Mouse (Mus musculus) cerebellum, postnatal 14 days (tissue): ENCODE measurements at regions not wholly inside any gene's neighbourhood (a gene's known extent, or its start where the extent isn't known, plus 50 kb on each side); places are given as distances from the start of the nearest gene placed in this dataset.
"Not testable (repeated sequence)": the region's sequence is repeated elsewhere in the genome, so short reads cannot be mapped to it uniquely, and the experiment has no call there.

ENCODE experiments used
- DNase-seq, 2 experiments: peaks; one replicate each; pipeline ENCODE4 v3.0.0; 2021; ENCODE audit warnings: mixed read lengths in 2 of 2

DNA sequence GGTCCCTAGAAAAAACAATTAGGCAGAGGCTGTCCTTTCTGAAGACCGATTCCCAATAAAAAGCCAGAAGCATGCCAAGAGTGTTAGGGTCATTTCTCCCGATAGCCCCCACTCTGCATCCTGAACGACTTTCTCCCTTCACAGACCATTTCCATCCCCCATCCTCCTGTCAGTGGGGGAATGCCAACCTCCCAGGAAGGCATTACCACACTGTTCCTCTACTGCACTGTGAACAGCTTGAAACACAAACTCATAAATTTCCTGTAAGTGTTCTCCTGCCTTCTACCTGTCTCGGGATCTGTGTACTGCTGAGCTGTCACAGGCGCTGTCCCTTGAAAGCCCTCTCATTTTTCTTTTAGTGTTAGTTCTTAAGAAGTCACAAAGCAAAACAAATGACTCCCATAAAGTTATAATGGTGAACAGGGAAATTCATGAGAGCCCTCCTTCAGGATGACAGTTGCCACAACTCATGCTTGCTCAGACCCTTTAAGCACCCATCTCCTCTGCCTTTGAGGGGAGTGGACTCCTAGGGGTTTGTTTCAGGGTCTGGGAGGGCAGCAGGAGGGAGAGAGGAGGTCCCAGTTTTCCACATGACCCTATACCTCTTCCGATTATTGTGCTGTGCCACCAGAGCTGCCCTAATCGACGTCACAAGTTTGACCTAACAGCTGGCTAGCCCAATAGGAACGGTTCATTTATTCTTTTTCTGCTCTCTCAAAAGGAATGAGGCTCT lies 139.9 kb downstream of the Rchy1 start:
- no peak for DNase-seq

DNA sequence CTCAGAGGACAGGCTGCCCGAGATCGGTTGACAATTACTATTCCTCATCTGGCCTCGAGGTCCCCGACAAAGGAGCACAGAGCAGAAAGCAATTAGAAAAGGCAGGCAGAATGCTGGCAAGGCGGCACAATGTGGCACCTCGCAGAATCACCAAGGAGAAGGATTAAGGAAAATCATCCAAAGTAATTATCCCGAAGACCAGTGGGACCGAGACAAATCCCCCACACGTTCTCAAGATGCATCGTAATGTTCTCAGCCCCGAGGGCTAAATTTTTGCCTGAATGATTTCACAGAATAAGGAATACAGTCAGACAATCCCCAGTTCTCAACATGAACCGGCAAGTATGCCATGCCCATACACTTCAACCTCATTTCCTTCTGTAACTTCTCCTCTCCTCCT lies 144.1 kb downstream of the Rchy1 start:
- DNase-seq = peak; percentile 21 to 39

DNA sequence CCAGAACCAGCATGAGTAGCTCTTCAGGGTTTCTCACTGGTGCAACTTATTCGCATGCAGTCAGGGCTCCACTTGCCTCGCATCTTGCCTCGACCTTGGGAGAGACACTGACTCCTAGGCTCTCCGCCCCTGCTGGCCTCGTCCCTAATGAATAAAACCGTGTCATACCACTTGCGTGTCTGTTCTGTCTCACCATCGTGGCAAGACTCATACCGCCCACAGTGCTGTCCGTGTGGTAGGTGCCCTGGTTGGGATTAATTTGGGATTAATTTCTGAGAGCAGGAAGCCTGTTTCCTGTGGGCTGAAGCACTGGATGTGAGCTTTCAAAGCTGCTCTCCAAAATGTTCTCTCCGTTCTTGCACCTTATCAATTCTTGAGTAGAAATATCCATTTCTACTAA lies 144.7 kb downstream of the Rchy1 start:
- peak in 1 of 2 experiments; percentile 4 for DNase-seq

DNA sequence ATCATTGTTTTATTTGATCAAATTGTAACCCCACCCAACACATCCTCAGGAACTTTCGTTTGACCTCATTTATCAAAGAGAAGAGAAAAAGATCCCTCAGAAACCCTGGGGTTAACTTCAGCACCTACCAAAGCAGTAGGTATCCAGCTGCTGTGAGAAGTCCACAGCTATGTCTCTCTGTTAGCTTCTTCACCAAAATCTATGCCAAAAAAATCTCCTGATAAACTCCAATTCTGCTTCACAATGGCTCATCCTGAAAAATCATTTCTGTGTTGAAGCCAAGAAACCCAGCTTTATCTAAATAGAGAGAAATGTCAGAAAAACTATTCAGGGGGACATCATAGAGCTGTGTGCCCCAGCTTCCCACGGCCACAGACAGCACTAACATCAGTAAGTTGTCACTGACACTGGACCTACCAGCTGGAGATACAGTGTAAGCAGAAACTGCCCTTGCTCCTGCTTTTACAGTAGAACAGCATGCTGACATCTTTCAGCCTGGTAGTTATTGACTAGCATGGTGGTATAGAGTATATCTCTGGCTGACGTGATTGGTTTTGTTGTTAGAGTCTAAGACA lies 146.4 kb downstream of the Rchy1 start:
- no peak for DNase-seq

DNA sequence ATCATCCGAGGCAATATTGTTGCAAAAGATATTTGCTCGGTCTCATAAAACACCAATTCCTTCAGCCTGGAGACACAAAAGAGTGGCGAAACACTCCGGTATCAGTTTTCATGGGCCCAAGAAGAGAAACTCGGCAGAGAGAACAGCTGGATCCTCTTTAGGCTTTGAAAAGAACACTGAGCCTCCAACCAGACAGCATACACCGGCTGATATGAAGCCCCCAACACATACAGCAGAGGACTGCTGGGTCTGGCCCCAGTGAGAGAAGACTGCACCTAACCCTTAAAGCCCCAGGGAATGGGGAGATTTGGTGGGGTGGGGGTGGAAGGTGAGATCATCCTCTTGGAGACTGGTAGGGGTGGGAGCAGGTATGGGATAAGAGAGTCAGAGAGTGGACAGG lies 147.9 kb downstream of the Rchy1 start:
- DNase-seq = no peak

DNA sequence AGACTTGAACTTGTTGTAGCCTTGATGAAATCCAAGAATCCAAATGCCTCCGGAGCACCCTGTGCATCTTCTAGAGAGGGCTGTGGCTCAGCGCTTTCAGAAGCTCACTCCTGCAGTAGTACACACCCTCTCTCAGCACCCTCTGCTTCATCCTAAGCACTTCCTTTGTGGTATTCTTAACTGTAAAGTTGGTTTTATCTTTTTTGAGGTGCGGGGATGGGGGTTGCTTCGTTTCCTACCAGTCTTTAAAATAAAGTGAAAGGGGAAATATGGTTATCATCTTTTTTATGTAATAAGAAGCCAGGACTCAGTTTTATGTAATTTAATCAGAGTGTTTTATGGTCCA lies 148.5 kb downstream of the Rchy1 start:
- DNase-seq = no peak

DNA sequence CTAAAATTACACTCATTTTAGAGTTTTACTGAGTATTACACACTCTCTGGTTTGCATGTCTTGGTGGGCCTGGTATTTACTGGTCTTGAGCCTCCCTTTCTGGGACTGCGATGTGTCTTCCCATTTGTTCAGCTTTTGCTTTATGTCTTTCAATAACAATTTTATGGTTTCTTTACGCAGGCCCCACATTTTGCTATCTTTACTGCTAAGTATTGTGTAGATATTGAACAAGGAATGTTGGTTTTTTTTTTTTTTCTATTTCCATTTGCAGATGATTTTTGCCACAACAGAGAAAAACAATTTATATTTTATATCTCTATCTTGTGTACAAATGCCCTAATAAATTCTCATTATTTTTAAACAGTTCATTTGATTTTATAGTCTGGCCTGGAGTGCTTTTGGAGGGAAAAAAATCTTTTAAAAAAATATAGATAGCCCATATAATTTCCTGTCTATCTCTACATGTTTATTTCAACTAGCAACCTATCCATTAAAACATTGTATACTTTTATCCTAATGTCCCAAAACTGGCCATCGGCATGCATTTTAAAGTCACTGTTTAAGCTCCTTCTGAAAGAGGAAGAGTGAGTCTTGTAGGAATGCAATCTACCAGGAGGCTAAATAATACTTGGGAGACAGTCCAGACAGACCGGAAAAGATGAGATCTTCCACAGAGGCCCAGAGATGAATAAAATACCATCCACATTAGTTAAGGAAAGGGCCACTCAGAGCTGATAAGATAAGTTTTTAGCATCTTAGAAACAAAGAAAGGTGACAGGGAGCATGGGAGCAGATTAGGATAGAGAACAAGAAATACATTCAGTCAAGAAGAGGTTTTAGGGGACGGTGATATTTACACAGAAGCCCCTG lies 149.1 kb downstream of the Rchy1 start:
- DNase-seq = no peak

DNA sequence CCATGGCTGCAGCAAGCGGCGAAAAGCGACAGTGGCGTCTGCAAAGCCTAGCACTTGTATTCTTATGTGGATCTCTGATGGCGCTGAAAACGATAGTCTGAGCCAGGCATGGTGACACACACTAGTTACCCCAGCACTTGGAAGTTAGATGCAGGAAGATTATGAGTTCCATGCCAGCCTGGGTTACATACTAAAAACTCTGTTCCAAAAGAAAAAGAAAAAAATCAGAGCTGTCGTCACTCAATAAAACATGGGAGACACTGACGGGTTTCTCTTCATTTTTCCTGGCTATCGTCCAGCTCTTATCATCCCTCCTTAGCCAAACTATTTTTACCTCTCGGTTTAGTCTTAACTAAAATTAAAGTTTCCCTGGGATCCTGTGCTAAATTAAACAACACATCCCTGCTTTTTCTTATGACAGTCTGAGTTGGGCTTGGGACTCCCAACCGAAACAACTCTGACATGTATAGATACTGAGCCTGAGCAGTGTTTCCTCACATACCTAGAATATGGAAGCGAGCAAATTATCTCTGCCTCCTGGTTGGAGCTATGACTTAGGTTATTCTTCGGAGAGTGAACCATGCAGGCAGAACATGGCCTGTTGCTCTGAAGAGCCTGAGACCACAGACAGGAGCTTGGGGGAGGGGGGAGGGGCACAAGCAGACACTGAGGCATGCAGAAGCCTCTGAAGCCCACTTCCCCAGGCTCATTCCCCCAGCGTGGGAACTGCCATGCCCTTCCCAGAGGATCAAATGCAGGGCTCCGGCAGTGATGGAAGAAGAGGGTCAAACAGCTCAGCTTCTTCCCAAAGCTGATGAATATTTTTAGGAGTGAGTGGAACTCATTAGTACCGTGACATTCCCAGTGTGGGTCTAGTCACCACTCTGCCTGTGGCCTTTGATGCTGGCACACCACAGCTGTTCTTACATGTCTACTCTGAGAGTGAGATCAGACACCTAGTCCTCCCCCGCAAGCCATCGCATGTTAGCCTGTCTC lies 155.5 kb downstream of the Rchy1 start:
- no peak for DNase-seq

DNA sequence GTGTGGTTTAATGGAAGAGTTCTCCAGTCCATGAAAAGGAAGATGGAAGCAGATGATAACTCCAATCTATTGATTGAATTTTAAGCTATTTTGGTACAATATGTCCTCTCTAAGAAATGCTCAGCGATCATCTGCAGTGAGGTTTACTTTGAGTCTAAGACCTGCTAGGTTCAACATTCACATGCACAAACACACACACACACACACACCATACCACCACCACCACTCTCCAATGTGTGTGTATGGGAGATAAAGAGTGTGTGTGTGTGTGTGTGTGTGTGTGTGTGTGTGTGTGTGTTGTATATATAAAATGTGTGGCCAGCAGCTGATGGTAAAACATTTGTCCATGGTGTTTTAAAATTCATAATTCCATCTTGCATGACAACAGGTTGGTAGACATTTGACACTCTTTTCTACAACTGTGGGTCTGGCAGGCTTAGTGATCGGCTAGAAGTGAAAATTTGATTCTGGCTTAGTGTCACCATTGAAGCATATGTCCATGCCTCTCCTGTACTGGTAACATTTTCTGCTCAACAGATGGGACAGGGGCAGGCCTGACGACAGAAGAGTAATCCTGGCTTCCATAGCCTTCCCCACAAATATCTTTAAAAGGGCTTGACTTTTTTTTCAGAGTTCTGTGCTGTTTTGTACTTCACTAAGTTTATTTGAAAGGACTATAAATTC lies 161.4 kb downstream of the Rchy1 start:
- no peak for DNase-seq

DNA sequence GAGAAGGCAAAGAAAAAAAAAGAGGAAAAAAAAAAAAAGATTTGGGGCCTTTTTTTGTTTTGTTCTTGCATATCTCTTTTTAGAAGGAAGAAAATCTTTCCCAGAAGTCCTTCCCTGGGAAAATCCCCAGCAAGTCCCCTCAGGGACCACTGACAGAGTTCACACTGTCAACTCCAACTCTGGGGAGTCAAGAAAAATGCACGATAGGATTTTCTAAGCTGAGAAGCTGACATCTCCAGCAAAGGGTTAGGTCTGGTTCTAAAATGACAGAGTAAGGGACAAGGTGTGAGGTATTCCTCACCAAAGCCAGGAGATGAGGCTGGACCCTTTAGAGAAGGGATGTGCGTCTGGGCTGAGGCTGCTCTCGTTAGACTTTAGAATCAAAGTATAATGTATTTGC lies 165.5 kb downstream of the Rchy1 start:
- DNase-seq = no peak

DNA sequence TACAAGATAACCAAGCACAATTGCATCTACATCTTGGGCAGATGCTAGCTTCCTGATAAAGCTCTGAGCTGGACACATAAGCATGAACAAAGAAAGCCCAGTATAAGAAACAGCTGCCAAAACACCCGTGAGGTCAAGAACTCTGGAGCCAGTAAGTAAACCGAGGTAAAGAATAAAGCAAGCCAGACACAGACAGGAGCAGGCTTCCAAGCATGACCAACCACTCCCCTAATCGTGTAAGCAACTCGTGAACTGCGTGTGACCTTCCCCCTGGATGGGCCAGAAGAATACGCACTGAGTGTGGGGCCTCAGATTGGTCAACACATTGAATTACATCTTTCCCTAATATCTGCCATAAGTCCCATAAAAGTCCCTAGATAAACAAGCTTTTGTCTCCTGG lies 170.1 kb downstream of the Rchy1 start:
- no peak for DNase-seq

DNA sequence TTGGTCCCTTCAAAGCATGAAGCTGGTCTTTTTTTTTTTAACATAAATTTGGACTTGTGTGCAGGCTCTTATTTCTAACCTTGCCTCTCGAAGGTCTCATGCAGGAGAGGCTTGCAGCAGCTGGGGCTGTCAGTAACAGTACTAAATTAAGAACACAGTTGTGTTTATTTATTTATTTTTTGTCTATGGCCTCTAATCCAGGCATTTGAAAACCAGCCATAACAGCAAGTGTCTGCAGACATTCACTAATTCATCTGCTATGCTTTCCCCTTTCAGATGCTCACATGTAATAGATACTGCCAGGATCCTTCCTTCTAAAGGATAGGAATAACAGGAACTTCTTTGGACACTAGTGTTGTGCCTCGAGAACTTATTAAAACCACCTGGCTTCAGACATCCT lies 172.5 kb downstream of the Rchy1 start:
- no peak for DNase-seq

DNA sequence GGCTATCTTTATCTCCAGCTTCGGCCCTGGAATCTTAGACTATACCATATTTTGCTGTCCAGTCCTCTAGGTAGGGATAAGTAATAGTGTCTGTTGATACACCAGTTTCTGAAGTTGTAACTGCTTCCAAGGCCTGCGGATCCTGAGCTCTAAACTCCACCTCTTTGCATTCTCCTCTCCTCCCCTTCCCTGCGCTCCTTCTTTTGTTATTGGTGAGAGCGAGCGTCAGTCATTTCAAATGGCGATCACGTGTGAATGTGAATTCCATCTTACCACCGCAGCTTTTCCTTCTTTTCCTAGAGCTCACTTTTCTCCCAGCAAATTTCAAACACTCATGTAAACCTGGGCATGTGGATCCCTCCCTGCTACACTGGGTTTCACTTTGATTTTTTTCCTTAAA lies 178.9 kb downstream of the Rchy1 start:
- DNase-seq = no peak

DNA sequence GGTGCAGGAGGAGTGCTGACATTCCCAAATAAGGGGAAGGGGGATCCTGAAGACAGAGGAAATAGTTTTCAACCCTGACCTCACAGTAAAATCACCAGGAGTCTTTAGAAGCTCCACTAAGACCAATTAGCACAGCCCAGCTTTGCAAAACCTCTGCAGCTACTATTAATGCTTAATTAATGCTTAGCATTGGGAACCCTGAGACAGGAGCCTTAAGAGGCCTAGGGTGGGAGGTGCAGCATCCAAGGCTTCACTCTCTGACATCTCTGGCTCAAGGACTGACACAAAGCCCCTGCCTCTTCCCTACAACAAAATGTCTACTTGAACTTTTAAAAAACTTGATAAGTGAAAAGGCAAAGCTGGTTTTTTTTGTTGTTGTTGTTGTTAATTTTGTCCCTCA lies 185.9 kb downstream of the Rchy1 start:
- DNase-seq = no peak

DNA sequence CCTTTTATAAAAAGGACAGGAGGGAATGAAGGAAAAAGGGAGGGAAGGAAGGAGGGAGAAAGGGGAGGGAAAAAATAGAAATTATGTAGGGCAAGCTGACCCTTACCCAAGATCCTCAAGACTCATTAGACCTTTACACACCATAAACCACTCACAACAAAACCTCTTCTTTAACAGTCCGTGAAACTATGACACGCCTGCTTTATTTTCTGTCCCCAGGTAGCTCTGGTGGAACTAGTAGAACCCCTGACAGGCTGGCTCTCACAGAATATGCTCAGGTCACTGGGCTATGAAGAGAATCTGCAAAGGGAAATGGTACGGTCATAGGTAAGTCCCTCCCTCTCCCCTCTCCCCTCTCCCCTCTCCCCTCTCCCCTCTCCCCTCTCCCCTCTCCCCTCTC lies 188.8 kb downstream of the Rchy1 start:
- no peak for DNase-seq

DNA sequence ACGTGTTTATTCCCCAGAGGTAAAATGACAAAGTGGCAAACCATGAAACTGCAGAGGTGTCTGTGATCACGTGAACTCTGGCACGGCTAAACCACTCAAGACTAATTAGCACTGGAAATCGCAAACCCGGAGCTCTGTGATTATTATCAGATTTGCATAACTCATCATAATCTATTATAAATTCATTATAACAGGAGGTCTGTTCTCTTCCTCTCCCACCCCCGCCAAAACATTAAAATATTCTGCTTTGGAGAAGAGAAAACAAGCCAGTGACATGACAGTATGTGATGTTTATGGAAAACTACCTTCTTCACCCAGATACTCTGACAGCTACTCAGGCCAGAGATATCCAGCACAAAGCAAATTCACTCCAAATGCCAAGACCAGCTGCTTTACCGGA lies 195.0 kb downstream of the Rchy1 start:
- no peak for DNase-seq

DNA sequence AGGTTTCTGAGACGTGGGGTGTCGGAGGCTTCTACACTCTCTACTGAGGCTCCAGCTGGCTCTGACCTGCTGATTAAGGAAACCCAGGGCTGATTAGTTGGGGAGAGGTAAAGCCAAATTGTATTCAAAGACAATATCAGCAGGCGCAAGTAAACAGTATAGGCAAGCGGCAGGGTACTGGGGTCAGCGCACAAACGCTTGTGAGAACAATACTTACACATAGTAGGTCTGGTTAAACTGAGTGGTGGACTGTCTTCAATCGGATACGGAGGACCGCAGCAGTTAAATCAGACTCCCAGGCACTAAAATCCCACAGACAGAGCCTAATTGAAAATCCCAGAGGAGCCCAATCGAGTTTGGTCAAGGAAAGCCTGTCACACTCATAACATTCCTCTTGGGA lies 195.8 kb downstream of the Rchy1 start:
- DNase-seq = no peak

DNA sequence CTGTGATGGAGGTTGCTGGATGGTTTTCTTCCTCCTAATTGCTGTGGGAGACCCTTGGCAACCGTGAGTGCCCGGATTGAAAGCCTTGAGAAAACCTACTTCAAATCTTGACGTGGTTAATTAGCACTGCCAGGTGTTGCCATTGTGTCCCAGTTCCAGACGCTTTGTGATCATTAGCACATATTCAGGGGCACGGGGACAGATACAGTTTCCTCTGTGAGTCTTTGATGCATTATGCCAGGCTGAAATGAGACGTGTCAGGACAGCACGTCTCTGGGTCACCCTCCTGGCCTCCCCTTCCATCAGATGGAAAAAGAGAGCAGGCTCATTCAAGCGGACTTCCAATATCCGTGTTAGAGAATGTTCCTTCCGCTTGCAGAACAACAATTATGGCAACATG lies 198.2 kb downstream of the Rchy1 start:
- no peak for DNase-seq

DNA sequence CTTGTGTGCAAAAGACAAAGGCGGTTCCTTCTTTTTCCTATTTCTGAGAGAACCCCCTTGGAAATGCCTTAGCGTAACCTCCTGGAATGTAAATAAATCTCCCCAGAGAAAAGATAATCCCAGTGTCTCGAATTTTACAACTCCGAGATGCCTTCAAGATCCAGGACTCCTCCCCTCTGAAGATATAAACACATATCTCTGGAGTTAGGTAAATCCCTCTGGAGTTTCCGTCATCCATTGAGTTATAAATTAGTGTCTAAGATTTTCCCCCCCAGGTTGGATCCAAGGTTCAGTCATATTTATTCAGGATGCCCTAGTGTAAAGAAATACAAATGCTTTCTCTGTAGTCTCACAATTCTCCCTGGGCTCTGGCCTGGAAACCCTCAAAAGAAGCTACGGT lies 200.3 kb downstream of the Rchy1 start:
- no peak for DNase-seq

DNA sequence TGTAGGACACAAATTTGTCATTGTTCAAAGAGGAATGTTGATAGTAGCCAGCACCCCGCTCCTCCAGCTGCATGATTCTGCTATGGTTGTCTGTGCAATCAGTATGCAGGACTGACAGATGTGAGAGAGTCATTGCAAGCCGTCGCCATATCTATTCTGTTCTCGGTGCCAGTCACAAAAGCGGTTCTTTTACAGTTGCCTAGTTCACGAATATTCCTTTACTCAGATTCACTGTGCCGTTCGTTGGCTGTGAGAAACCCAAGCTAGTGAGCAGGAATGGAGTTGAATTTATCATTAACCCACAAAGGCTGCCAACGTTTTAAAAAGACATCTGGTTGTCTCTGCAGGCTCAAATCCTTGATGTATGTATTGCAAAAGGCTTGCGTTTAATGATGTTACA lies 206.9 kb downstream of the Rchy1 start:
- DNase-seq = no peak

DNA sequence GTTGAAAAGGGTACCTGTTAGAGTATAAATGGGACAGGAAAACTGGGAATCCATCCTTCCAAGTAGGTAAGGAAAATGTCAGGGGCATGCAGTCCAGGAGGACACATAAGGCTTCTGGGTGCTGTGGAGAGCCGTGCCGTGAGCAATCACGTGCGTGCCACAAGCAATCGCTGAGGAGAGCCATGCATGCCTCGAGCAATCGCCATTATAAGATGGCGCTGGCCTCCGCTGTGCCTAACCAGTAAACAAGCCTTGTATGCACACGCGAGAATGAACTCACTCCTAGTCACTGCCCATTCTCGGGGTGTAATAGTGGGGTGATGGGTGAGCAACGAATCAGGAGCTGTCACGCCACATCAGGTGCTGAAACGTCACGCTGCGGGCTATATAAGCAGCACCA lies 210.0 kb downstream of the Rchy1 start:
- DNase-seq = not testable (repeated sequence)

DNA sequence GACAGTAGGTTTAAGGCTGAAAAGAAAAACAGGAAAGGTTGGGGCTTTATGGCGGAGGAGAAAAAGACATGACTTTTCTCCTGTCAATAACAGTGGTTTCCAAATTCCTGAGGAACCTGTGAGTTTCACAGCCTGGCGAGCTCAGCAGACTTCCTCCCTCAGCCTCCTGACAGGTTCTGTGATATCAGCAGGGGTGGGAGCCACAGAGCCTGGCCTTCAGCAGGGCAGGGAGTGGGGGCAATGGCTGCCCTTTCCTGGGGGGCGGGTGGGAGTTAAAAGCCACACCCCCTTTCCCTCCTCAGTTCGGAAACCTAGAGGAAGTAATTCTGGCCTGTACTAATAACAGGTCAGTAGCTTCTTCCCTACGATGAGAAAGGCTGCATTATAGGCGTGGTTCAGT lies 211.7 kb downstream of the Rchy1 start:
- DNase-seq = no peak
